Mouse (Mus musculus) midbrain, embryonic 10.5 days (tissue): Measurements from ENCODE around the gene Srrt. TPM values are rescaled to one million over a fixed set of nuclear protein-coding genes. Genes with fewer than 3 reads are reported as not detected.

Experiments used
- DNase-seq: peaks from one replicate; pipeline ENCODE4 v3.0.0-alpha.2; 2017; ENCODE audit warnings: low spot score
- H3K27ac ChIP-seq: fragments of 300-500 bp; sonication (generic); replicated peaks from 2 replicates; pipeline ENCODE4 v1.5.1; 2016; ENCODE audit warnings: mild to moderate bottlenecking
- H3K27me3 ChIP-seq: fragments of 300-500 bp; sonication (generic); 2 replicates; pipeline ENCODE4 v1.6.1; 2016; ENCODE audit warnings: low read depth, mild to moderate bottlenecking; ENCODE audit not compliant: poor library complexity, severe bottlenecking
- H3K36me3 ChIP-seq: fragments of 300-500 bp; sonication (generic); 2 replicates; pipeline ENCODE4 v1.6.1; 2016; ENCODE audit warnings: mild to moderate bottlenecking, moderate library complexity
- H3K4me1 ChIP-seq: fragments of 300-500 bp; sonication (generic); 2 replicates; pipeline ENCODE4 v1.6.1; 2016
- H3K4me3 ChIP-seq: fragments of 300-500 bp; sonication (generic); 2 replicates; pipeline ENCODE4 v1.5.1; 2016; ENCODE audit warnings: mild to moderate bottlenecking, moderate library complexity
- H3K9me3 ChIP-seq: fragments of 300-500 bp; sonication (generic); replicated peaks from 2 replicates; pipeline ENCODE4 v1.6.1; 2016; ENCODE audit warnings: mild to moderate bottlenecking
- WGBS: fragments of 180-500 bp; shearing (Covaris S2); methylation state at CpG from one replicate; pipeline ENCODE4 v1.1.7; 2016; 5-methylcytosine and 5-hydroxymethylcytosine counted together
- polyA plus RNA-seq: library from polyadenylated mRNA; unstranded; fragments of >200 nt; fragmentation: Nextera tagmentation; extraction: Ambion mirVana; gene quantifications from 2 replicates; pipeline ENCODE4 v1.2.1, GENCODE M21; 2016

The Srrt gene
- polyA plus RNA-seq, 1 experiment from 2014 or later: 190 TPM

- peaks cover 36% of the 10 kb centered on the region for H3K4me1 ChIP-seq
- H3K36me3 ChIP-seq: 0 out of 2 replicates have a peak, but pooled peaks cover 5% of the 10 kb centered on the region
- under 1% methylated on average over 44 of the region's 44 CpGs for WGBS
- peak within 1 kb of the TSS; percentile 76 for H3K4me3 ChIP-seq
- no peaks in the 10 kb centered on the region for H3K9me3 ChIP-seq
- peak within 1 kb of the TSS; percentile 87 for H3K27ac ChIP-seq
- peak; percentile 91 for DNase-seq
- H3K27me3 ChIP-seq: no peaks in the 10 kb centered on the region
Measured at GRCm38 (mm10) chr5:137333512-137334174, 26.2 kb upstream of the Srrt start, which contains the start of gene Slc12a9. TSS of gene Slc12a9 (minus strand) at chr5:137333597.

DNA sequence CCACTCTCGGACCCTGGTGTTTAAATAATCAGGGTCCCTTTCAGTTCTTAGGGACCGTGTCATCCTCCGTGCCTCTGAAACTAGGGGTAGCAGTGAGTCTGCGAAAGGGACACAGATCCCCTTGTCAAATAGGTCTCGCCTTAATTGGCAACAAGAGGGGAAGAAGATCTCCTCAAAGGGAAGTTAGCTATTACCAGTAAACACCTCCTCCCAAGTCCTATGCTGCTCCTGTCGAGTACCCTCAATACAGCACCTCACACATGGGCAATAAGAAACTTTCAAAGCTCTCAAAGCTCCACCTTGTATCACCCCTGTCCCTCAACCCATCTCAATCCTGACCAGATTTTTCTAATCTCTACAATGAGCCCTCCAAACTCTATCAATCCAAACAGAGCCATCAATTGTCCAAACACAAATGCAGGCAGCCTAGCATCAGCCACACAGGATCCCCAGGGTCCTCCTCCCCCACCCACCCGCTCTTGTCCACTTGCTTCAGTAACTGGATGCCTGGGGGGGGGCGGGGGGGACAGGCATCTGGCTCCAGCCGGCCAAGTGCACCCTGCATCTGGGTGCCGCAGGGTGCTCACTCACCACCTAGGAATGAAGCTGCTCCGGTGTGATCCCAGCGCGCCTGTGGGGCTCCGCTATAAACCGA, 25.5 kb upstream of the Srrt start:
- DNase-seq: no peak
- Histone ChIP-seq H3K27ac (peak overlapping the region; percentile 87), H3K4me3 (peak overlapping the region; percentile 76), H3K36me3 (peaks cover 11% of the 10 kb centered on the region; the same call in 1 of the 2 replicates), H3K9me3 (no peaks in the 10 kb centered on the region), H3K4me1 (peaks cover 30% of the 10 kb centered on the region), H3K27me3 (no peaks in the 10 kb centered on the region)
- 22% methylated on average over 15 of the region's 15 CpGs for WGBS

GRCm38 (mm10) chr5:137330910-137331309, 23.4 kb upstream of the Srrt start:
- H3K27ac ChIP-seq: no peak overlapping the region
- WGBS: 82% methylated on average over 7 of the region's 7 CpGs
- H3K27me3 ChIP-seq: no peaks in the 10 kb centered on the region
- no peaks in the 10 kb centered on the region for H3K9me3 ChIP-seq
- H3K4me3 ChIP-seq: no peak overlapping the region
- peaks cover 22% of the 10 kb centered on the region for H3K4me1 ChIP-seq
- peaks cover 28% of the 10 kb centered on the region for H3K36me3 ChIP-seq
- no peak for DNase-seq

DNA sequence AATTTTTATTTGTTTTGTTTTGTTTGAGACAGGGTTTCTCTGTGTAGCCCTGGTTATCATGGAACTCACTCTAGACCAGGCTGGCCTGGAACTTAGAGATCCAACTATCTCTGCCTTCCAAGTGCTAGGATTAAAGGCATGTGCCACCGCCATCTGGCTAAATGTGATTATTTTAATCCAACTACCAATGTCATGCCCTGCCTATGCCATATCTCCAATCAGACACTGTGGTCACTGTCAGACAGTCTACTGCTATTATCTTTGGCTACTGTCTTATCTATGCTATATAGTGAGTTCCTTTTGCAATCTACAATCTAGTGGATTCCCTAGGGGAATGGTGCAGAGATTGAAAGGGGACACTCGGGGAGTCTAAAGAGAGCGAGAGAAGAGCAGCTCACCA, 13.5 kb upstream of the Srrt start:
- Histone ChIP-seq H3K27me3 (no peaks in the 10 kb centered on the region), H3K4me1 (no peaks in the 10 kb centered on the region), H3K4me3 (no peak overlapping the region), H3K9me3 (no peaks in the 10 kb centered on the region), H3K27ac (no peak overlapping the region), H3K36me3 (peaks cover 68% of the 10 kb centered on the region)
- no peak for DNase-seq
- 96% methylated on average over 3 of the region's 3 CpGs for WGBS

DNA sequence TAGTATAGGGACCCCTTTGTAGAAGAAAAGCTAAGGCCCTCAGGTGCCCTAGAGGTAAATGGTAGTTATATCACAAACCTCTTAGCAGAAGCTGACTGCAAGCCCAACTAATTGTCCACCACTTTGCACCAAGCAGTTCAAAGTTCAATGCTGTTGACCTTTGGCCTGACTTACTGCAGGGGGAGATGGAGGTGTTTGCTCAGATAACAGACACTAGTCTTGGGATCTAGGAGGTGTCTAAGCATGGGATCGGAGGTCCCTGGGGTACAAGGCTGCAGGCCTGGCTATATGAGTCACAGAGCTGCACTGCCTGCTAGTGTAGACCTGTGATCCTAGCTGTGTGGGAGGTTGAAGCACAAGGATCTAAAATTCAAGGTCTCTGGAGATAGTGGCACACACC, 11.1 kb upstream of the Srrt start:
- no peaks in the 10 kb centered on the region; the same call in 1 of the 2 replicates for H3K27me3 ChIP-seq
- H3K9me3 ChIP-seq: no peaks in the 10 kb centered on the region
- no peak overlapping the region for H3K4me3 ChIP-seq
- WGBS: 94% methylated on average over 1 of the region's 1 CpGs
- no peak overlapping the region for H3K27ac ChIP-seq
- no peak for DNase-seq
- H3K36me3 ChIP-seq: peaks cover 50% of the 10 kb centered on the region
- peaks cover 22% of the 10 kb centered on the region for H3K4me1 ChIP-seq

- no peak overlapping the region for H3K4me3 ChIP-seq
- no peaks in the 10 kb centered on the region for H3K9me3 ChIP-seq
- peaks cover 34% of the 10 kb centered on the region for H3K4me1 ChIP-seq
- H3K27me3 ChIP-seq: no peaks in the 10 kb centered on the region; the same call in 1 of the 2 replicates
- WGBS: 91% methylated on average over 8 of the region's 8 CpGs
- no peak overlapping the region for H3K27ac ChIP-seq
- peaks cover 48% of the 10 kb centered on the region for H3K36me3 ChIP-seq
- no peak for DNase-seq
Measured at GRCm38 (mm10) chr5:137317361-137317760, 9.9 kb upstream of the Srrt start.

- 37% methylated on average over 30 of the region's 30 CpGs for WGBS
- peaks cover 41% of the 10 kb centered on the region for H3K4me1 ChIP-seq
- peak; percentile 46 for DNase-seq
- peak overlapping the region; percentile 76; the same call in 1 of the 2 replicates for H3K4me3 ChIP-seq
- no peaks in the 10 kb centered on the region; the same call in 1 of the 2 replicates for H3K27me3 ChIP-seq
- H3K27ac ChIP-seq: peak overlapping the region; percentile 93
- H3K9me3 ChIP-seq: no peaks in the 10 kb centered on the region
- H3K36me3 ChIP-seq: peaks cover 49% of the 10 kb centered on the region
Measured at GRCm38 (mm10) chr5:137315084-137315903, 7.8 kb upstream of the Srrt start.

DNA sequence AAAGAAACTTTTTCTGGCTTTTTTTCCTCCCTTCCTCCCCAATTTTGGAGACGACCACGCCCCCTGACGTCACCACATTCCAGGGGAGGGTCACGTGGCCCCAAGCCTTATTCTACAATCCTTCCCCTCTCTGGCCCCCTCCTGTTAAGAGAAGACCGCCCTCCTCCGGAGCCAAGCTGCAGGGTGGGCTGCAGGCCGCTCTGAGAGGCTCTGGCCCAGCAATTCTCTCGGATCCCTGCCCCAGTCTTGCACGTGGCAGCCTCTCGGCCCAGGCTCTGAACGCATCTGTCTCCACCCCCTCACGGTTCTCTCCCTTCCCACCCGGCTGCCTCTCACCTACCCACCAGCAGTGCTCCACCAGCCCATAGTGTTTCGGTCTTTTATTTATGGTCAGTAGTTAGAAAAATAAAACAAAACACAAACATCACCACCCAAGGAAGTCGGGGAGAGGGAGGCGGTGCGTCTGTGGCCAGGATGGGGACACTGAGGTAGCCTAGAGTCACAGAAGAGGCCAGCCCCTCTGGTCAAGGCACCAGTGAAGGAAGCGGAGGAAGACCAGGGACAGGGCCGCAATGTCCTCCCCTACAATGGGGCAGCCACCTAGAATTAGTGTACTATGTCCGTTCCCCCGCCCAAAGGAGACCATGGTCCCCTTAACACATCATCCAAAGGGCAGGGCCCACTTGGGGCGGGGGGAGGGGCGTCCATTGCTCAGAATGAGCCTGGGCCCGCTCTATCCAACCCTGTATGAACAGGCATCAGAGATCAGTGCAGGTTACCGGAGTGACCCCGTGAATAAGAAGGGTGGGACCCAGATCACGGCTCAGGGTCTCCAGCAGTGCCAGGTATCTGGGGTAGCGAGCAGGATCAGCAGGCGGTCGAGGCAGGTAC, 7.0 kb upstream of the Srrt start, which contains the start of gene Trip6:
Trip6 (minus strand) TSS at position 212 of the 891 bp plus-strand sequence.
- Histone ChIP-seq H3K4me1 (peaks cover 41% of the 10 kb centered on the region), H3K4me3 (peak within 1 kb of the TSS; percentile 76), H3K36me3 (peaks cover 49% of the 10 kb centered on the region), H3K27me3 (no peaks in the 10 kb centered on the region; the same call in 1 of the 2 replicates), H3K9me3 (no peaks in the 10 kb centered on the region), H3K27ac (peak within 1 kb of the TSS; percentile 93)
- WGBS: 10% methylated on average over 30 of the region's 30 CpGs
- DNase-seq: peak; percentile 93

- Histone ChIP-seq H3K9me3 (0 out of 2 replicates have a peak, but pooled peaks cover 5% of the 10 kb centered on the region), H3K36me3 (peaks cover 53% of the 10 kb centered on the region), H3K4me3 (peak overlapping the region; percentile 76), H3K27me3 (no peaks in the 10 kb centered on the region; the same call in 1 of the 2 replicates), H3K4me1 (peaks cover 41% of the 10 kb centered on the region), H3K27ac (peak overlapping the region; percentile 93)
- DNase-seq: peak; percentile 19
- WGBS: 3% methylated on average over 22 of the region's 22 CpGs
Measured at GRCm38 (mm10) chr5:137313466-137314192, 6.2 kb upstream of the Srrt start.

DNA sequence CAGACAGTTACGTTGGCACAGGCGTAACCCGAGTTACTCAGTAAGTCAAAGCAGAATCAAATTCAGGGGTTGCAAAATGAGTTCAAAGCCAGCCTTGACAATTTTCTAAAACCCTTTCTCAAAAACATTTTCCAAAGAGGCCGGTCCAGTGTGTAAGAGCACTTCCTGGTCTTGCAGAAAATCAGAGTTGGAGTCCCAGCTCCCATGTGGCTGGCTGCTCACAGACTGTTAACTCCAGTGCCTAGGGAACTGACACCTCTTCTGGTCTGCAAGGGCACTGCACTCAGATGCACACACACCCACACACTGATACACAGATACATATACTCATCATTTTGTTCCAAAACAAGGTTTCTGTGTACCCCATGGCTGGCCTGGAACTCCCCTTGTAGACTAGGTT, 882 bp upstream of the Srrt start:
- H3K27me3 ChIP-seq: no peaks in the 10 kb centered on the region
- no peak for DNase-seq
- peaks cover 74% of the 10 kb centered on the region for H3K36me3 ChIP-seq
- WGBS: 94% methylated on average over 4 of the region's 4 CpGs
- peak overlapping the region; percentile 97 for H3K27ac ChIP-seq
- 0 out of 2 replicates have a peak, but pooled peaks cover 5% of the 10 kb centered on the region for H3K9me3 ChIP-seq
- H3K4me3 ChIP-seq: peak overlapping the region; percentile 98
- H3K4me1 ChIP-seq: peaks cover 56% of the 10 kb centered on the region

- Histone ChIP-seq H3K36me3 (peaks cover 78% of the 10 kb centered on the region), H3K9me3 (0 out of 2 replicates have a peak, but pooled peaks cover 5% of the 10 kb centered on the region), H3K27ac (peak overlapping the region; percentile 97), H3K4me3 (peak overlapping the region; percentile 98), H3K4me1 (peaks cover 41% of the 10 kb centered on the region), H3K27me3 (no peaks in the 10 kb centered on the region)
- no peak for DNase-seq
- 22% methylated on average over 12 of the region's 12 CpGs for WGBS
Measured at GRCm38 (mm10) chr5:137306439-137307005, 952 bp downstream of the Srrt start.
